Mouse (Mus musculus) c-Kit-positive CD71-positive TER-119-positive erythroid progenitor cells, embryonic 14.5 days (primary cell): ENCODE measurements around the gene Slc4a11.
A peak's percentile ranks its signal among the peaks of the same experiment; 100 is the strongest.
"Not testable (repeated sequence)": the region's sequence is repeated elsewhere in the genome, so short reads cannot be mapped to it uniquely, and the experiment has no call there.

ENCODE experiments used
- DNase-seq: peaks from one replicate; pipeline ENCODE4 v3.0.0-alpha.2; 2013; ENCODE audit warnings: low spot score

Slc4a11 gene

DNA sequence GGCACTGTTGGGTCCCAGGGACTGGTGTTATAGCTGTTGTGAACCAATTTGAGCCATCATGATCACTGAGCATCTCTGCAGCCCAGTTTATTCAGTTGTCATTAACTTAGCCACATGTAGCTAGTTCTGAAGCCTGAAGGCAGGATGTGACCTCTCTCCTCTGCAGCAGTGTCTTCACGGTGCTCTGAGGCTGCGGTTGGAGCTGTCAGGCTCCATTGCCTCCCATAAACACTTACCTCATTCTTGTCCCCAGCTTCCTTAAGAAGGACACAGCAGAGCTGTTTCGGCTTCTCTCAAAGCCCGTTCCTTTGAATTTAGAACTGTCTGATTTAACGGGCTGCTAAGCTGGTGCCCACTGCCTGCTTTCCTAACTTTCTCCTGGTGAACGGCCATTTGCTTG is 17.4 kb downstream of the Slc4a11 start:
- DNase-seq, result no peak

DNA sequence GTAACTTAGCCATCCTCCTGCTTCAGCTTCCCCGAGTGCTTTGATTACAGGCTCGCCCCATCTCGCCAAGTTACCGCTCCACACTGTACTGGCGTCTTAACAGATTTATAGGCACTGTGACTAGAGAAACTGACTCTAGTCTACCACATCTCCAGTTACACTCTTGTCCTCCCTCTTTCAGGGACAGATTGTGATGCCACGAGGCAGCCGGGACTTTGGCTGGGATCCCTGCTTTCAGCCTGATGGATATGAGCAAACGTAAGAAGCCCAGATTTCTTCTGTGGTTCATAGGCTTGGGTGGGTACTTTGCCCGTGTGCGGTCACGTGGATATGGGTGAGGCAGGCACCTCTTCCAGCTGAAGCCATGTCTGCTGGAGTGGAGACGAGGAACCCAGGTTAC is 18.2 kb downstream of the Slc4a11 start:
- no peak for DNase-seq

DNA sequence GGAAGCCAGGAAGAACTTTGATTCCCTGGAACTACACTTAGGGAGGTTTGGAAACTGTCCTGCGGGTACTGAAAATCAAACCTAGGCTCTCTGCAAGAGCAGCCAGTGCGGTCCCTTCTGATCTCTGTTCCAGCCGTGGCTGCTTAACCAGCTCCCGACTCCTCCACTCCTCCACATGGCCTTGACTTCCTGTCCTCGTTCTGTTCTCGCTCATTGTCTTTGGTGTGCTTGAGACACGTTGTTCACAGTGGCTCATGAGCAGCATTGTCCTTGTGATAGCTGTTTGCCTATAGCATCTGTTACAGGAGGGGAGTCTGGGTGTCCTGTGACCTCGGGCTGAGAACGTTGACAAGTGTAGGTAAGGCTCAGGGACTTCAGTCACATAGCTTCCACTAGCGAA is 20.1 kb downstream of the Slc4a11 start:
- DNase-seq, result no peak

DNA sequence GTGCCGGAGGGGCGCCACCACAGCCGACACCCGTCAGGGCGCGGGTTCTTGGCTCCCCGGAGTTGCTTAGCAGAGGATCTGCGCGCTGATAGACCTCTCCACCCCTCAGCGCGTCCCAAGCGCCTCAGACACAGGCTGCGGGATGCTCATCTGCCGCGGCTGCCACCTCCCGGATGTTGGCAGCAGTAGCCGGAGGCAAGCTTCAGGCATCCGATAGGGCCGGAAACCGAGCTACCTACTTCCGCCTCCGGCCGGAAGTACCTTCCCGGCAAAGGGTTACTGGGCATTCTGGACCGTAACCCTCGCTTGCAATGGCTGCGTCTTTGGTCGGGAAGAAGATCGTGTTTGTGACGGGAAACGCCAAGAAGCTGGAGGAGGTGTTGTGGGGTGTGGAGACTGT is 29.8 kb downstream of the Slc4a11 start, which contains the start of gene Itpa:
TSS of gene Itpa (plus strand) at position 52 of the 400 bp plus-strand sequence.
- peak; percentile 85 for DNase-seq

DNA sequence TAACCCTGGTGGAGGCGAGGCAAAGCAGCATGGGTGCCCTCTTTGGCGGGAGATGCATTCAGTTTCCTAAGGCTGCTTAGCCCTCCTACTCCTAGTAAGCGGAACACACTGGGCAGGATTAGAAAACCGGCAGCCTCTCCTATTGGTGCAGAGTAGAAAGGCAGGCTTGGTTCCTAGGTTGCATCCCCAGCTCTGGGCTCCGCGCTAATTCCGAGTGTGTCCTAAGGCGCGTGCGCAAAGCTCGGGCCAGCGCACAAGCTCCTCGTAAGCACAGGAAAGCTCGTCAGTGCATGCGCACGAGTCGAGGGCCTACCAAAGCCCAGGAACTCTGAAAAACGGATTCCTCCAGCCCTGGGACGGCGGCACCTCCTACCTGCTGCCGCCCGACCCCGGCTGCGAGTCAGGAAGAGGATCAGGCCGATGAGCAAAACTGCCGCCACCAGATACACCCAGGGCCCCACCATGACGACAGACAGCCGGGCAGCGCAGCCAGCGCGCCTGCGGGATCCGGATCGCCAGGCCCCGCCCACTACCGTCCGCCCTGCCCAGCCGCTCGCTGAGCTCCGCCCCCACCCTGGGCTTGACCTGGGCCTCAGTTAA is 33.1 kb downstream of the Slc4a11 start, which contains the start of gene Ddrgk1:
TSS of gene Ddrgk1 (minus strand) at position 558 of the 600 bp plus-strand sequence.
- DNase-seq, result peak; percentile 91

DNA sequence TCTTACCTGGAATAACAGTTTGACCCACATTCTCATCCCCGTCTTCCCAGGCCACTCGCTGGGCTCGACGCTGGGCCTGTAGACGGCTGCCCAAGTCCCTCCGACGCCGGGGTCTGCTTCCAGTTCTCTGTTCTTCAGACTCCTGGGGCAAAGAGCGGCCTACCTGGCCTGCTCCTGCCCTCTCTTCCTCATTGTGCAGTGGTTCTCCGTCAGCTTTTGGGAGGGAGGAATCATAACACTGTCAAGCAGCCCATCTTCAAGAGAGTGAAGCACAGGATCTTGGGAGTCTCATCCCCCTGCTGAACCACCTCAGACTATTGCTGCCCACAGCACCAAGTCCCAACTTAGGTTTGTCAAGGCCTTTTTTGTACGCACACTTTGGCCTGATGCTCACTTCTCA is 34.0 kb downstream of the Slc4a11 start:
- DNase-seq, result no peak

DNA sequence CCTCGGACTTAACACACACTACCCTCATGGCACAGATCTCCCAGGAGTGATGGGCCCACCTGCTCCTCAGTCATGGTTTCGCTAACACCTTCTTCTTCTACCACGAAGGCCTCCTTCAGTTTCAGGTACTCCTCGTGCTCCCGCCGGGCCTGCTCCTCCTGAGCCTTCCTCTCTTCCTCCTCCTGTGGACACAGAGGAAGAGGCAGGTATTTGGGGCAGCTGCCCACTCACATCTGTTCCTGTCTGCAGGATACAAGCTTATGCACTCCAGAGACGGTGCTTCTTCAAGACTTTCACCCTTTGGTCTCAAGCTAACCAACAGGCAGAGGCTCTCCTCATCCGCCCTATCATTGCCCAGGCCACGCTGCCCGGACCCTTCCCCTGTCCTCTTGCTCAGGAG is 38.8 kb downstream of the Slc4a11 start:
- DNase-seq, result no peak

DNA sequence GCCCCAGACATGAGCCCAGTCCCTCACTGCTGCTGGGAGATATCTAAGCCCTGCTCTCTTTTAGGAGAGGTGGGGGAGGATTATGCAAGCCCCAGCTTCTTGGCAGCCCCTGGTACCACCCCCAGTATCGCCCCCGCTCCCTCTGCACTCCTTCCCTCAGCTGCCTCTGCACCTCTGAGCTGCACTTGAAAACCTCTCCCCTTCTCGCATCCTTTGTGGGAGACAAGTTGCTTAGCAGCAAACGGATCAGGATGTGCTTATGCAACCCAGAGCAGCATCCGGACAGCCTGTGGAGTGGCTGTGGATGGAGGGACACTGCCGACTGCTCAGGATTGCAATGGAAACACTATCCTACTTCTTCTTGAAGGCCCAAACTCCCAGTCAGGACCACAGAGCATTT is 39.8 kb downstream of the Slc4a11 start:
- no peak for DNase-seq

DNA sequence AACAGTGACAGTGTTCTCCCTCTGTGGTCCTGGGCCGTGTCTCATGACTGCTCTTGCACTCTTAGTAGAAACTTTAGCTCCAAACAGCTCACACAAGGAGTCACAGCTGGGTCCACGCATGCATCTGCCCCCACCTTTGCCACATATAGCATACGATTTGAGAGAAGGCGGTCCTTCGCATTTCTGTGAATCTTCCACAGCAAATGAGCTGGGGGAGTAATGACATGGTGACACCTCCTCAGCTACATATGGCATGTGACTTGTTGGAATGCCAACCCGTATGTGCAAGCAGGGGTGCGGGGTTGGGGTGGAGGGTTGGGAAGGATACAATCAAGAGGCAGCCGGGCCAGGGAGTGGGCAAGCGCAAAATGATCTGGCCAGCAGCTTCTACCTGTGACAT is 40.8 kb downstream of the Slc4a11 start:
- no peak for DNase-seq

DNA sequence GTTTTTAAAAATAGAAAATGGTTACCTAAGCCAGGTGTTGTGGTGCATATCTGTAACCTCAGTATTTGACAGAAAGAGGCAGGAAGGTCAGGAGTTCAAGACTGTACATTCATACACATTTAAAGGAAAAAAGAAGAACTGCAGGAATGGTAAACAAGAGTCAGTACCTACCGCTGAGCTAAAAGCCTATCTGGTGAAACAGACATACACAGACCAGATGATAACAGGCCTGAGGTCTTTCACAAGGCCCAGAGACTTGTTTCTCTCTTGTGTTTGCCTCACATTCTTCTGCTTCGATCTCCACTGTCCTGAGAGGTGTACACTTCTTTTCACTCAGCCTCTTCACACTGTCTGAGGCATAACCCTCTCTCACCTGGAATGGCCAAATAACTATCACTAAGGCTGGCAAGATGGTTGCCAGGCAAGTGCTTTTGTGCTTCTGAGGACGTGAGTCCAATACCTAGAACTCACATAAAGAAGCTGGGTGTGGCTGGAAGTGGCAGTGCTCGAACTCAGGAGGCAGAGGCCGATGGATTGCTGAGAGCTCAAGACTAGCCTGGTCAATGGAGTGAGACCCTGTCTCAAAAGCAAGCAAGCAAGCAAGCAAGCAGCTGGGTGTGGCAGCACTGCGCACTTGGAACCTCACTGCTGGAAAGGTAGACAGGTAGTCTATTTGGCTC is 41.5 kb downstream of the Slc4a11 start:
- peak; percentile 71 for DNase-seq

DNA sequence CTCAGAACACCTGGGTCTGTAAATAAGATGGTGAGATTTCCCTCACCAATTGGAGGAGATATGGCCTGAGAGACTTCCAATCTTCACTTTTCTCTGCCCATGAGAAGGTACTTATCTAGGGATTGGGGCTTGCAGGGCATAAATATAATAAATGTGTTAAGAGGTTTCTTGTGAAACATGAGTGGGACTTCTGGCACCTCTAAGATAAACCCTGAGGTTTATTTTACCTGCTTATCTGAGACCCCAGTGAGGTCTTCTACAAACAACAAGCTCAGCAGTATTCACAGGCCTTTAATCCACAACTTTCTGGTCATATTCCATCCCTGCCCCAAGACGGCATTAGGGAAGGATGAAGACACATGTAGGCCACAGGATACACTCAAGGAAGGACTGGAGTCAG is 43.6 kb downstream of the Slc4a11 start:
- DNase-seq, result no peak

DNA sequence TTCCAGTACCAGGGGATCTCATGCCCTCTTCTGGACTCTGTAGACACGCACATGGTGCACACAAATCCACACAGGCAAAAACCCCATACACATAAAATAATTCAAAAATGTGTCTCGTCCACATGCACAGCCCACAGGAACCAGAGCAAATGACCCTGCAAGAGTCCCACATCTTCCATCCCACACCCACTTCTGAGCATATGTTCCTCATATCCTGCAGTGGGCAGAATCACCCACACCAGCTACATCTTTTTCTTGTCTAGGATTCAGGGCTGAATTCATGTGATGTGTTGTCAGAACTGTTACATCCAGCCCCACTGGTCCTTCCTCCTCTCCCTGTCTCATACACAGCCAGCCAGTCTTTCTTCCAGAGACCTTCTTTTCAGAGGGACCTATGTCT is 44.0 kb downstream of the Slc4a11 start:
- no peak for DNase-seq

DNA sequence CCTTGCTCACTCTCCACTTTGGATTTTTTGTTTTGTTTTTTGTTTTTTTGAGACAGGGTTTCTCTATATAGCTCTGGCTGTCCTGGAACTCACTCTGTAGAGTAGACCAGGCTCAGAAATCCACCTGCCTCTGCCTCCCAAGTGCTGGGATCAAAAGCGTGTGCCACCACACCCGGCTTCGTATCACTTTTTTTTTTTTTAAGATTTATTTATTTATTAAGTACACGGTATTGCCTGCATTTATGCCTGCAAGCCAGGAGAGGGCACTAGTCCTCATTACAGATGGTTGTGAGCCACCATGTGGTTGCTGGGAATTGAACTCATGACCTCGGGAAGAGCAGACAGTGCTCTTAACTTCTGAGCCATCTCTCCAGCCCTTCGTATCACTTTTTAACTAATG is 48.3 kb downstream of the Slc4a11 start:
- DNase-seq, result not testable (repeated sequence)

DNA sequence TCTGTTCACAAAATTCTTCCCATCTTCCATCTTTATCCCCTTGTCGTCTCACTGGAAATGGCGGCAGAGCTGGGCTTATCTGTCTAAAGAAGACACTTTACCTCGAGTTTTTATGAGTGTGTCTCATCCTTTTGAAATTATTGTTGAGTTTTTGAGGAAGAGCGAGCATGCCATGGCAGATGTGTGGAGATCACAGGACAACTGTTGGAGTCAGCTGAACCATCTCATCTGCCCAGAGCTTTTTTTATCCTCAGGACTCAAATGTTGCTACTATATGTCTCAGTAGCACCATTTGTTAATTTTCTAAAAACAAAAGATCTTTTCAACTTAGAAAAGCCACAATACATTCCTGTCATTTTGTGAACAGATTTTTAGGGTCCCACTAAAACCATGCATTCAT is 52.1 kb downstream of the Slc4a11 start:
- no peak for DNase-seq

DNA sequence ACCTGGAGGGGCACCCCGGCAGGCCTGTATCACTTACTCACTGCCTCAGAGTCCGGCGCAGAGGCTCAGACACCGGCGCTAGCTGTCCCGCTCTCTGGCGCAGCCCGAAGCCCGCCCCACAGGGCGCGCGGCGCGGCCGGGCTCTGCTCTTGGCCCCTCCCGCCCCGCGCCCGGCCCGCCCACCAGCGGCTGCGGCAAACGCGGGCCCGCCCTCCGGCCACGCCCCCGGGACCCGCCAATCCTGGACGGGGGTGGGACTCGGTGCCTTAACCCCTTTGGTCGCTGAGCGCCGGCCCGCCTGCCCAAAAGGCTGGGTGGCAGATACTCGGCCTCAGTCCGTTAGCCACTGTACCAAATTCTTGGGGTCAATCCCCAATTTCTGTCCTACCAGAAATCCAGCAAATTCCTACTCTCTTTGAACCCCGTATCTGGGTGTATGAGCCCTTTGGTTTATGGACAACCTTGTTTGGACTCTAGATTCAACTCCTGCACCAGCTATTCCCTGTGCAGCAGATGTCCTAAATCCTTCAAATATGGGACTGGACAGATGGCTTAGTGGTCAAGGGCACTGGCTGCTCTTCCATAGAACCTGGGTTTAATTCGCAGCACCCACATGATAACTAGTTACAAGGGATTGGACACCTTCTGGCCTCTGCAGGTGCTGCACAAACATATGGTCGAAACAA is 54.5 kb downstream of the Slc4a11 start, which contains the start of gene Lzts3:
TSS of gene Lzts3 (minus strand) at position 120 of the 686 bp plus-strand sequence.
- DNase-seq, result peak; percentile 84

DNA sequence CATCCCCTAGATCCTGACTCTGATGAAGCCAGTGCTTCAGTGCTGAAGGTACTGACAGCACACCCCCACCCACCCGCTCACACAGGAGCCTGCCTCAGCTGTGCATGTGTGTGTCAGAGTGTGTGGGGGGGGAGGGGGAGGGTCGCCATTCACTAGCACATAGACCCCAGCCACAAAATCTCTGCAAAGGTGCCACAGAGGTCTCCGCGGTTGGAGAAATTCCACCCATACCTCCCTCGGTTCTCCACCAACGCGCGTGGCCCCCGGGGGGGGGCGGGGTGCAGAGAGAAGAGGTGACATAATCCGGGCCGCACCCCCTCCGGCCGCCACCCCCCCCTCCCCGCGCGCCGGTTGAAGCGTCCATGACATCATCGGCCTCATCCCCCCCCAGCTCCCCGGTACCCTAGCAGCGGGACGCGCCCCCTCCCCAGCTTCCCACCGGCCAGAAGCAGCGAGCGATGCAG is 55.1 kb downstream of the Slc4a11 start:
- DNase-seq, result no peak

DNA sequence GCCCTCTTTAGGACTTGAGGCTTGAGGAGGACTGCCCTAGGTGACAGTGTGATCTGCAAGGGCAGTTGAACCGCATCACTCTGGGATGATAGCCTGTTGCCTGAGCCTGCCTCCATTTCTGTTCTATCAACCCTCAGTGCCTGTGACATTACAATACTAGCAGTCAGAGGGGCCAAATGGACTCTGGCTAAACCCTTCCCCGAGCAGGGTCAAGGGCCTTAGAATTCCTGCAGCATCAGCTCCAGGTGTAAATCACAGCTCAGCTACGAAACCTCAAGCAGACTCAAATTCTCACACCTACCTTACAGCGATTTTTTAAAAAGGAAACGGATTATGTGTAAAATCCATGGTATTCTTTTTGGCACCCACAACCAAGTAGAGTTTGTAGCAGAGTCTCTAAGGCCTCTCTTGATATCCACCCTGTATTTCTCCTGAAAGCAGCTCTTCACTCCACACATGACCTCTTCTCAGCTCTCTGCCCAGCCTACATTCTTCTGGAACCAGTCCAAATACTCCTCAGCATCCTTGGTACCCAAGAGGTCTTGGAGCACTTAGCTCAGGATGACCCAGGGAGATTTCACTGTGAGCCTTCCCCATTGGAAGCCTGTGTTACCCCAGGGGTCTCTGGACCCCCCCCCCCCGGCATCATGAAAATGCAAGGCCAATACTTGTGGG is 55.8 kb downstream of the Slc4a11 start:
- DNase-seq, result no peak

DNA sequence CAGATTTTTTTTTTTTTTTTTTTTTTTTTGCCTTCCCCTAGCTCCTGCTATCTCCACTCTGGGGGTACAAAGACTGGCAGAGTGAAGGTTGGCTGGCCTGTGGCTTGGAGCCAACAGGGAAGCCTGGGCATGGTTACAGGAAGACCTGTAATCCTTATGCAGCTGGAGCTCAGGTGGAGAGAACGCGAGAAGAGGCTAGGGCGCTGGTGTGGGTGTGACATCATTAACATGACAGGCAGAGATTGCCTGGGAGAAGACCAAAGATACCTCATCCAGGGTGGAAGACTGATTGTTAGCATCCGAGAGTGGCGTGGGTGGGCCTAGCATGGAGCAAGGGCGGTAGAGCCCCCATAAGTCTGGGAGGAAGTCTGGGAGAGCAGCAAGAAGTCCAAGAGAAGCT is 58.0 kb downstream of the Slc4a11 start:
- DNase-seq, result no peak

DNA sequence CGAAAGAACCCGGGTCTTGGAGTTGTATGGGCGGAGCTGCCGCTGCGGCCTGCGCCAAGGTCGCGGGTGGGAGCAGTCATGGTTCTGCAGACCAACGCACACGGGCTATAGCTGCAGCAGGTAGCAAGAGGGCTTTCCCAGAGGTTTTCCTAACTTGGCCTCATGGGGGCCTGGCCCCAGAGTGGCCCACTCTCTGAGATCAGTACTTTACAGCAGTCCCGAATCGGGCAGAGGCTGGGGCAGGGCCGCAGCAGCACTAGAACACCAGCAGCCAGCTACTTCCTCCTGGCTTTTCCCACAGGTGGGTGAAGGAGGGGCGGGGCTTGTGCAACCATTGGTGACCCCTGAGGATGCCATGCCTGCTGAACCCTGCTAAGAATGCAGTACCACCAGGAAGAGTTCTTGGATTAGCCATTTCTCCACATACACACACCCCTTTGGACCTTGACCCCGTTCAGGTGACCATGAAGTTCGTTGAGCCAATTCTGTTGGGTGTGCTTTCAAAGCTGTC is 59.2 kb downstream of the Slc4a11 start:
- no peak for DNase-seq

DNA sequence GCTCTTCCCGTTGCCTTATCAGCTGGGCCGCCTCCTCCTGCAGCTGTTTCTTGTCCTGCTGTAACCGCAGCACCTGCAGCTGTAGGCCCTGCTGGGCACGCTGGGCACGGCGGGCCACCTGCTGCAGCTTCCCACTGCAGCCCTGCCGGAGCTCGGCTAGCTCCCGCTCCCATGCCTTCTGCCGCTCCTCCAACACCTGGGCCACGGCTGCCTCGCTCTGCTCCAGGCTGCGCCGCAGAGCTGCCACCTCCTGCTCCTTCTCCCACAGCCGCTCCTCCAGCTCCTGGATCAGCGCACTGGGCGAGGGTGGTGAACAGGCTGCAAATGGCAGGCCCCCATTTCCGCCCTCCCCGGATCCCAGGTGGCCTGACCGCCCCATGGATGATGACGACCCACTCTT is 61.5 kb downstream of the Slc4a11 start:
- DNase-seq, result no peak

DNA sequence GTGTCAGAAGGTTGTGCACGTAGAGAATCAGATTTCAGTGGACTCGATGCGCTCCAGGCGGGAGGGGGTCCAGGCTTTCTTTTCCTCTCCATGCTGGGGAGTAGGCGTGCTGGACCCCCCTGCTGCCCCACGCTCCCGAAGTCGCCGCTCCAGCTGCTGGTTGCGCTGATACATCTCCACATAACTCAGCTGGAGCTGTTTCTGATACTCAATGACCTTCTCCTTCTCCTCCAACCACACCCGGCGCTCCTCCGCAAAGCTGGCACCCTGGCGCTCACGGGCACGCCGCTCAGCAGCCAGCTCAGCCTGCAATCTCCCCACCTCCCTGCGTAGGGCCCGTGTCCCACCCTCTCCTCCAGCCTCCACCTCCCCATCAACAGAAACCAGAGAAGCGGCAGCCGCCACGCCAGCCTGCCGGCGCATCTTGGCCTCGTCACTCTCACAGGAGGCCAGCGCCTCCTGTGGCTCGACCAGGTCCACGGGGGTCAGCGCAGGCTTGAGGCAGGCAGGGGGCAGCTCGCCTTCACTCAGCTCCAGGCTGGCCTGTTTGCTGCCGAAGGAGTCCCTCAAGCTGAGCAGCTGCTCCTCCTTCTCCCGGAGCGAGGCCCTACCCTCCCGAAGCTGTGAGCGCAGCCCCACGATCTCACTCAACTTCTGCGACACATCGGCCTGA is 62.4 kb downstream of the Slc4a11 start:
- DNase-seq, result no peak
